Mouse (Mus musculus): Measurements from ENCODE around the gene Nup107.

Gene Nup107

DNA sequence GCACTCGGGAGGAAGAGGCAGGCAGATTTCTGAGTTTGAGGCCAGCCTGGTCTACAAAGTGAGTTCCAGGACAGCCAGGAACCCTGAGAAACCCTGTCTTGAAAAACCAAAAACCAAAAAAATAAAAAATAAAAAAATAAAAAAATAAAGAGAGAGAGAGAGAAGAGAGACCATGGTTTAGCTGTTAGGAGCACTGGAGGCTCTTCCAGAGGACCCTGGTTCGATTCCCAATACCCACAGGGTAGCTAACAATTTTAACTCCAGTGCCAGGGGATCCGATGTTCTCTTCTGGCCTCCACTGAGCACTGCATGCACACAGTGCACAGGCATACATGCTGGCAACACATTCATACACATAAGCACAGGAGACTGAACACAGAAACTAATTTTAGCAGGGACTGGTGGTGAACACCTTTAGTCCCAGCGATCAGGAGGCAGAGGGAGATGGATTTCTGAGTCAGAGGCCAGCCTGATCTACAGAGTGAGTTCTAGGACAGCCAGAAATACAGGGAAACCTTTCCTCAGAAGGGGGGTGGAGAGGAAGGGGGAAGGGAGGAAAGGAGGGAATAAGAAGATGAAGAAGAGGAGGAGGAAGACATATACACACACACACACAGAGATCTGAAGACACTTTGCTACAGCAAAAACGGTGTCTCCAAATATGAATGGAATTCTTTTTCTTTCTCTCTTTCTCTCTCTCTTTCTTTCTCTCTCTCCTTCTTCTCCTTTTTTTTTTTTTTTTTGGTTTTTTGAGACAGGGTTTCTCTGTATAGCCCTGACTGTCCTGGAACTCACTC, 39.5 kb downstream of the Nup107 start:
- DNase-seq (ENCODE audit: low read depth in 2 of 2, low spot score in 2 of 2): no peak

DNA sequence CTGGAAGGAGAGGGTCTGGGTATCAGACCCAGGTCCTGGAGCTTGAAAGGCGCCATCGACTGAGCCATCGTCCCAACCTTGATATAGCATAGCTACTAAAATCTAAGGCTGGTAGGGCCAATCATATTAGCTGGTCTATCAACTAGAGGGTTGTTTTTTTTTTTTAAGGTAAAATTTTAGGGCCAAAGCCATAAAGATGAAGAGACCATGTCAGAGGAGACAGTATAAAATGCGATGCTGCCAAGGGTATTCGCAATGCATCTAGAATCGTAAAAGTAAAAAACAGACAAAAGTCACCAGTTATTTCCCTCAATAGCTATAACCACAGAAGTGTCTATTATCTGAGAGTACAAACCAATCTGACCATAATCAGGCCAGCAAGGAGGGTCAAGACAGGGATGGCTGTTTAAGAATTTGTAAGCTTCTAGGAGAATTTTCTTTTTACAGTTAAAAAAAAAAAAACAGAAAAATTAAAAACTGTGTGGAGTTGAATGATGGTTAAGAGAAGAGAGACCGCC, 40.1 kb downstream of the Nup107 start:
- DNase-seq (ENCODE audit: low read depth in 2 of 2, low spot score in 2 of 2): no peak

GRCm38 (mm10) chr10:117751744-117752143, 40.8 kb downstream of the Nup107 start:
- no peak for DNase-seq (ENCODE audit: low read depth in 2 of 2, low spot score in 2 of 2)

DNA sequence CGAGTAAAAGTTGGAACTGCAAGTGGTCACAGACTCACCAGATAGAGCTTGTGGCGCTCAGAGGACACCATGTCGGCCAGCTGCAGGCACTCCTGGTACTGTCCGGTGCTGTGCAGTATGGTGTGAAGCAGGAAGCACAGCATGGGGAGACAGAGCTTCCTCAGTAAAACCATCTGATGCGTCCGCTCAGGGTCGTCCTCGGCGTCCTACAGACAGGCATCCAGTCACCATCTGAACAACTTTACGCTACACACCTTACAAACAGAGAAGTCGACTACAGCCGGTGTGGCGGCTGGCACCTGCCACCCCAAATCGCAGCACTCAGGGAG, 41.3 kb downstream of the Nup107 start:
- no peak for DNase-seq (ENCODE audit: low read depth in 2 of 2, low spot score in 2 of 2)

- no peak for DNase-seq (ENCODE audit: low read depth in 2 of 2, low spot score in 2 of 2)
Measured at GRCm38 (mm10) chr10:117750529-117751281, 41.8 kb downstream of the Nup107 start.

DNA sequence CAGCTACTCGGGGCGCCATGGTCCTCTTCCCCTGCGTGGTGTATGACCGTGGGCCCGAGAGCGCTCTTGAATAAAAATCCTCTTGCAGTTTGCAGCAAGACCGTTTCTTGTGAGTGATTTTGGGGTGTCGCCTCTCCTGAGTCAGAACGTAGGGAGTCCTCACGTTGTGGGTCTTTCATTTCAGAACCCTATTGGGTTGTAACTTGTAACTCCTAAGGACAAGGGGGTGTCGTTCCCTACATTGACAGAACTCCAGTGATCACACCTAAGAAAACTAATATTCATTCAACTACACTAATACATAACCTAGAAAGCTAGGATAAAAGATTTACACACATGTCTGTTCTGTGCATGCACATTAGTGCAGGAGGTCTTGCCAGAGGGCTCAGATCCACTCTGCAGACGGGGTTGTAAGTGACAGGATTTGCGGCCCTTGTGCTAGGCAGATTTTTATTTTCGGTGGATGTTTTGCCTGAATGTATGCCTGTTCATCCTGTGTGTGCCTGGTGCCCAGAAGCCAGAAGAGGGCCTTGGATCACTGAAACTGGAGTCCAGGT, 42.6 kb downstream of the Nup107 start:
- no peak for DNase-seq (ENCODE audit: low read depth in 2 of 2, low spot score in 2 of 2)

GRCm38 (mm10) chr10:117749050-117749686, 43.3 kb downstream of the Nup107 start:
- no peak for DNase-seq (ENCODE audit: low read depth in 2 of 2, low spot score in 2 of 2)

DNA sequence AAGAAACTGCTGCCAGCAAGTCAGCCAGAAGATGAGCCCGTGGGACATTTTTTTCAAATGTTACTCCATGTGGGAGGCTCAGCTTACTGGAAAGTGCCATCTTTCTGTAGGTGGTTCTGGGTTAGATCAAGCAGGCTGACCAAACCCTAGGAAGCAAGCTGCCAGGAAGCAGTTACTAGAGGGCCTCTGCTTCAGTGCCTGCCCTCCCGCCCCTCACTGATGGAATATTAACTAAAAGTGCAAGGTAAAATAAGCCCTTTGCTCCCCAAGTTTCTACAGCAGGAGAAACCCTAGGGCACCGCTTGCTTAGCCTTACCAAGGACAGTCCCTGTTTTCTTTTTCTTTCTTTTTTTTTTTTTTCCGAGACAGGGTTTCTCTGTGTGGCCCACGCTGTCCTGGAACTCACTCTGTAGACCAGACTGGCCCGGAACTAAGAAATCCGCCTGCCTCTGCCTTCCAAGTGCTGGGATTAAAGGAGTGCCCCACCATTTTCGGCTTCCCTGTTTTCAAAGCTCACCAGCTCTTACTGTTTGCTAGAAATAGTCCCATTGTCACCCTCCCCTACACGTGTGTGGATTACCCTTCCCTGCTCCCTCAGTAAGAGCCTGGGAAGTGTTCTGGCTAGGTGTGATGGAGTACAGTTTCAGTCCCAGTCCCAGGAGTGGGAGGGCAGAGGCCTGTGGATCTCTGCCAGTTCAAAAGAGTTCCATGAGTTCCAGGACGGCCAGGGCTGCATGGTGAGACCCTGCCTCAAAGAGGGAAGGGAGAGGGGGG, 44.0 kb downstream of the Nup107 start:
- DNase-seq (ENCODE audit: low read depth in 2 of 2, low spot score in 2 of 2): no peak

DNA sequence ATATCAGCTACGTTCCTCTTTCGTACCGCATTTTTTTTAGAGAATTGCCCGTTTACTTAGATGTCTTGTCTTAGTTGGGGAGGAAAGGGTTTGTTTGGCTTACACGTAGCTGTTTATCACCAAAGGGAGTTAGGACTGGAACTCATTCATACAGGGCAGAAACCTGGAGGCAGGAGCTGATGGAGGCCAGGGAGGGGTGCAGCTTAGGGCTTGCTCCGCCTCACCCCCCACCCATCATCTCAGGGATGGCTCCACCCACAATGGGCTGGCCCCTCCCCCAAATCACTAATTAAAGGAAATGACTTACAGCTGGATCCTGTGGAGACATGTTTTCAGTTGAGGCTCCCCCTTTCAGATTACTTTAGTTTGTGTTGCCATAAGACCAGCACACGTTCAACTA, 44.8 kb downstream of the Nup107 start:
- no peak for DNase-seq (ENCODE audit: low read depth in 2 of 2, low spot score in 2 of 2)

GRCm38 (mm10) chr10:117746297-117746883, 46.1 kb downstream of the Nup107 start, which contains the start of gene Slc35e3:
Slc35e3 (minus strand) TSS chr10:117746365.
- peak; percentile 88 to 95 for DNase-seq (ENCODE audit: low read depth in 2 of 2, low spot score in 2 of 2)

- peak in 1 of 2 experiments; percentile 8 for DNase-seq (ENCODE audit: low read depth in 2 of 2, low spot score in 2 of 2)
Measured at GRCm38 (mm10) chr10:117745570-117746296, 46.8 kb downstream of the Nup107 start.

GRCm38 (mm10) chr10:117743917-117744316, 48.6 kb downstream of the Nup107 start:
- no peak for DNase-seq (ENCODE audit: low read depth in 2 of 2, low spot score in 2 of 2)

- no peak for DNase-seq (ENCODE audit: low read depth in 2 of 2, low spot score in 2 of 2)
Measured at GRCm38 (mm10) chr10:117743182-117743581, 49.3 kb downstream of the Nup107 start.

- no peak for DNase-seq (ENCODE audit: low read depth in 2 of 2, low spot score in 2 of 2)
Measured at GRCm38 (mm10) chr10:117742618-117743017, 49.9 kb downstream of the Nup107 start.

DNA sequence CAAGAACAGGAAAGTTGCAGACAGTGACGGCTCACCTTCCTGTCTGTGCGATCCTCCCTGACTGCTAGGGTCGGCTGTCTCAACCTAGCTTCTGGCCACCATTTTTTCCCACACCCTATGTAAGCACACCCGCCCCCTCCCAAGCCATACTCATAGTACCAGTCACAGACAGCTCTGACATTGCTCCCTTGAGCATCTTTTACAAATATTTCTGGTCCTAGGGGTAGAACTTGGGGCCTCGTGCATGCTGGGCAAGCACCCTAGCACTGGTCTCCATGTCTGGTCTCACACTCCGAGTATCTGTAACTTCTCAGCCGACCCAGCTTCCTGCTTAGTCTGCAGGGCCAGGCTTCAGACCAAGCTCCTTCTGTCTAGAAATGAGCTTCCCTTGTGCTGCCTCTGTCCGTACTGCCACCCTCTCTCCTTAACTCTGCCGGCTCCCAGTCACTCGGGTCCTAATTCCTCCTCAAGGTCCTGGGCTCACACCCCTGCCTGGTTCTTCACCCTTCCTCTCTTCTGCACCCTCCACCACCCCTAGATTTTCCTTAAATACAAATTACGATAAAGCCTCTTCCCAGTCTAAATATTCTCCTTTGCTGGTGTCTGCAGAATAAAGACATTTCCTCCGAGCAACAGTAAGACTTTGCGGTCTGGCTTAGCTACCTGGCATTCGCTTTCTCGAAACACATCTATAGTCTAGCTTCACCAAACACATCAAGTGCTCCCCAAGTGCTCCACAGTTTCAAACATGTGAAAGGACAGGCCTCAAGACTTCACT, 50.6 kb downstream of the Nup107 start:
- DNase-seq (ENCODE audit: low read depth in 2 of 2, low spot score in 2 of 2): no peak

GRCm38 (mm10) chr10:117740921-117741320, 51.6 kb downstream of the Nup107 start:
- no peak for DNase-seq (ENCODE audit: low read depth in 2 of 2, low spot score in 2 of 2)

DNA sequence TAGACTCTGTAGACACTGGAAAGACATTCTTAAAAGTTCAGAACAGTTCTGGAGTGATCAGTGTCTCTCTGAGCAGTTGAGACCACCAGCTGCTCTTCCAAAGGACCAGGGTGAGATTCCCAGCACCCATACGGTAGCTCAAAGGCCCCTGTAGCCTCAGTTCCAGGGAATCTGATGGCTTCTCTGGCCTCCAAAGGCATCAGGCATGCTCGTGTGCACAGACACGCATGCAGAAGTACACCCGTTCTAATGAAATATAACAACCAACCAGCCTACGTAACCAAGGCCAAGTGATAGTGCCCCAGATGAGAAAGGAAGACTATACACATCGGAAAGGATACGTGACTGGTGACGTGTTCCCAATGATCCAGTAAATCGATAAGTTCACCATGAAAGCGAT, 52.3 kb downstream of the Nup107 start:
- no peak for DNase-seq (ENCODE audit: low read depth in 2 of 2, low spot score in 2 of 2)

DNA sequence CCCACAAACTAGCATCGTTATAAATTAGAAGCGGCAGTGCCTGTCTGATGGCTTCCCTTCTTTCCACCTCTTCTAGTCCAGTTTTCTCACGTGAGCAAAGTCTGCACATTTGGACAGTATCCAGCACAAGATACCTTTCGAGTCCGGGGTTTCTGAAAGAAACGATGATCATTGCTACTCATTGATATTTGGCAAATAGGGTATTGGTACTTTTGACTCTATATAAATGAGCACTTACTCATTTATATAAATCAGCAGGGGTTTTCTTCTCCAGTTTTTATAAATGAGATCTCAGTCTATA, 52.9 kb downstream of the Nup107 start:
- DNase-seq (ENCODE audit: low read depth in 2 of 2, low spot score in 2 of 2): no peak

All from CD8-positive naive resting alpha-beta T cell, adult 2 months (primary cell).